Mouse (Mus musculus): ENCODE data around the gene Ccdc106.

DNA sequence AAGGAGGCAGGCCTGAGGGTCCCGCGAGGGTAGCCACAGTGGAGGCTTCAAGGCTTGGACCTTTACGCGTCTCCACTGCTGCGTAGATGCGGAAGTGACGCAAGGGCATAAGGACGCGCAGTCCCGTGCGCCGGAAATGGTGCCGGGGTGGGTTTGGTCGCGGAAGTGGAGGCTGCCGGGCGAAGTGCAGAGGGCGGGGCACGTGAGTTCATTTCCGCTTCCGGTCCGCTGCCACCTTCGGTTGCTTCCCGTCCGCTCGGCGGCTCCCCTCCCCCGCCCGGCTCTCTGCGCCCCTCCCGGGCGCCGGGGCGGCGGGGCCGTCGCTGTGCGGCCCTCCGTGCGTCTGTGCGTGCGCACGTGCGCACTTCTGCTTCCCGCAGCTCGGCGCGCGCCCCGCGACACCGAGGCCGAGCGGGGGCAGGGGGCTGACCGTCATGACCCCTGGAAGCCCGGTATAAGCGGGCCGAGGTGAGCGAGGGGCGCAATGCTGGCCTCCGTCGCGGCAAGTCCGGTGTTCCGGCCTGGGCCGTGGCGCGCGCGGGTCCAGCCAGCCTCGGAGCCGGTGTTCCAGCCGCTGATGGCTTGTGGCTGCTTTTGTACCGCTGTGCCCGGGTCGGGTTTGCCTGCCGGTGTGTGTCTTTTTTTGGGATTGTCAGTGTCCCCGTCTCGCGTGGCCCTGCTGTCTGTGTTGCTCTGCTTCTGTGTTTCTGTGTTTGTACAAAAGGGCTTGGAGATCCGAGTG is 59.8 kb downstream of the Ccdc106 start, which contains the start of gene Epn1:
- 0 out of 2 replicates have a peak, but pooled peaks have one; percentile 2 for TF ChIP-seq CTCF (IDR thresholded peaks at IDR 0.05; ENCODE audit: low read depth, low read length)
- peak; percentile 39; the same call in 1 of the 2 replicates for TF ChIP-seq POLR2A (IDR thresholded peaks at IDR 0.05; ENCODE audit: extremely low read depth, insufficient read depth, low read length)
